Mouse (Mus musculus): ENCODE data around the gene Nme4.

Gene Nme4

GRCm38 (mm10) chr17:26064916-26065315 is 30.5 kb downstream of the Nme4 start:
- DNase-seq (ENCODE audit: low spot score): no peak

- DNase-seq (ENCODE audit: low spot score): no peak
Measured at GRCm38 (mm10) chr17:26057787-26058567, 37.4 kb downstream of the Nme4 start.

- no peak for DNase-seq (ENCODE audit: low spot score)
Measured at GRCm38 (mm10) chr17:26057278-26057677, 38.1 kb downstream of the Nme4 start.

- no peak for DNase-seq (ENCODE audit: low spot score)
Measured at GRCm38 (mm10) chr17:26055164-26055563, 40.2 kb downstream of the Nme4 start.

- no peak for DNase-seq (ENCODE audit: low spot score)
Measured at GRCm38 (mm10) chr17:26054133-26054845, 41.1 kb downstream of the Nme4 start.

- no peak for DNase-seq (ENCODE audit: low spot score)
Measured at GRCm38 (mm10) chr17:26052706-26053105, 42.7 kb downstream of the Nme4 start.

GRCm38 (mm10) chr17:26052074-26052473 is 43.3 kb downstream of the Nme4 start:
- no peak for DNase-seq (ENCODE audit: low spot score)

GRCm38 (mm10) chr17:26048118-26048517 is 47.3 kb downstream of the Nme4 start:
- no peak for DNase-seq (ENCODE audit: low spot score)

GRCm38 (mm10) chr17:26046253-26046997 is 49.0 kb downstream of the Nme4 start:
- DNase-seq (ENCODE audit: low spot score): no peak

- no peak for DNase-seq (ENCODE audit: low spot score)
Measured at GRCm38 (mm10) chr17:26045285-26045684, 50.1 kb downstream of the Nme4 start.

- DNase-seq (ENCODE audit: low spot score): peak; percentile 88
Measured at GRCm38 (mm10) chr17:26043249-26043636, 52.2 kb downstream of the Nme4 start.

- no peak for DNase-seq (ENCODE audit: low spot score)
Measured at GRCm38 (mm10) chr17:26042599-26043248, 52.7 kb downstream of the Nme4 start.

Measured in testis, postnatal 10 days (tissue).